Mouse (Mus musculus) stomach, embryonic 16.5 days (tissue): ENCODE results near the gene Hdac11. TPM values are rescaled to one million over a fixed set of nuclear protein-coding genes. Genes with fewer than 3 reads are reported as not detected.

ENCODE experiments used
- ATAC-seq: fragments of 200-750 bp; cut with Nextera tagmentation; 2 replicates; pipeline ENCODE4 v1.8.0; 2017; ENCODE audit warnings: moderate number of reproducible peaks, moderate TSS enrichment; ENCODE audit not compliant: insufficient read depth, low FRiP score
- H3K27ac ChIP-seq: fragments of 300-500 bp; sonication (generic); 2 replicates; pipeline ENCODE4 v1.5.1; 2014; ENCODE audit warnings: low read length
- H3K27me3 ChIP-seq: fragments of 300-500 bp; sonication (generic); 2 replicates; pipeline ENCODE4 v1.6.1; 2014; ENCODE audit warnings: low read length, control low read depth, mixed read lengths; ENCODE audit not compliant: control insufficient read depth, insufficient read depth
- H3K36me3 ChIP-seq: fragments of 300-500 bp; sonication (generic); 2 replicates; pipeline ENCODE4 v1.6.1; 2014; ENCODE audit warnings: low read length; ENCODE audit not compliant: control insufficient read depth, insufficient read depth
- H3K4me1 ChIP-seq: fragments of 300-500 bp; sonication (generic); 2 replicates; pipeline ENCODE4 v1.6.1; 2014; ENCODE audit warnings: low read length, control low read depth, mixed read lengths; ENCODE audit not compliant: control insufficient read depth, insufficient read depth
- H3K4me2 ChIP-seq: fragments of 300-500 bp; sonication (generic); 2 replicates; pipeline ENCODE4 v1.6.1; 2014; ENCODE audit warnings: low read depth, low read length, mixed read lengths
- H3K4me3 ChIP-seq: fragments of 300-500 bp; sonication (generic); replicated peaks from 2 replicates; pipeline ENCODE4 v1.5.1; 2014; ENCODE audit warnings: mild to moderate bottlenecking, low read length
- H3K9ac ChIP-seq: fragments of 300-500 bp; sonication (generic); 2 replicates; pipeline ENCODE4 v1.6.1; 2014; ENCODE audit warnings: low read length
- H3K9me3 ChIP-seq: fragments of 300-500 bp; sonication (generic); replicated peaks from 2 replicates; pipeline ENCODE4 v1.6.1; 2016; ENCODE audit warnings: low read length, control low read depth; ENCODE audit not compliant: control insufficient read depth
- WGBS: fragments of 180-500 bp; shearing (Covaris S2); extraction: QIAGEN DNeasy Blood & Tissue Kit; methylation state at CpG from one replicate; pipeline ENCODE4 v1.1.7; 2014; 5-methylcytosine and 5-hydroxymethylcytosine counted together
- polyA plus RNA-seq: library from polyadenylated mRNA; unstranded; fragments of >200 nt; fragmentation: Nextera tagmentation; extraction: Ambion mirVana; gene quantifications from 2 replicates; pipeline ENCODE4 v1.2.1, GENCODE M21; 2015

Gene Hdac11
- polyA plus RNA-seq, 1 experiment from 2014 or later, result 12.3 TPM

- Histone ChIP-seq H3K4me3 (peak overlapping the region; percentile 41), H3K27me3 (0 out of 2 replicates have a peak, but pooled peaks cover 5% of the 10 kb centered on the region), H3K4me1 (peaks cover 8% of the 10 kb centered on the region), H3K9me3 (no peaks in the 10 kb centered on the region), H3K36me3 (no peaks in the 10 kb centered on the region), H3K27ac (no peak overlapping the region), H3K4me2 (peak overlapping the region; percentile 63), H3K9ac (peak overlapping the region; percentile 66)
- WGBS, result 1% methylated on average over 29 of the region's 29 CpGs
- ATAC-seq, result peak; percentile 78; the same call in 1 of the 2 replicates
Measured at GRCm38 (mm10) chr6:91212571-91212970, 56.1 kb downstream of the Hdac11 start.

GRCm38 (mm10) chr6:91213287-91214218 lies 57.1 kb downstream of the Hdac11 start:
- Histone ChIP-seq H3K36me3 (no peaks in the 10 kb centered on the region), H3K4me2 (peak overlapping the region; percentile 63), H3K4me1 (peaks cover 8% of the 10 kb centered on the region), H3K4me3 (peak overlapping the region; percentile 41), H3K27ac (no peak overlapping the region), H3K9ac (peak overlapping the region; percentile 66; the same call in 1 of the 2 replicates), H3K9me3 (no peaks in the 10 kb centered on the region), H3K27me3 (0 out of 2 replicates have a peak, but pooled peaks cover 5% of the 10 kb centered on the region)
- 57% methylated on average over 21 of the region's 21 CpGs for WGBS
- no peak for ATAC-seq

- Histone ChIP-seq H3K4me2 (no peak overlapping the region), H3K4me1 (peaks cover 5% of the 10 kb centered on the region; the same call in 1 of the 2 replicates), H3K27ac (no peak overlapping the region), H3K27me3 (0 out of 2 replicates have a peak, but pooled peaks cover 5% of the 10 kb centered on the region), H3K4me3 (no peak overlapping the region), H3K36me3 (no peaks in the 10 kb centered on the region), H3K9me3 (no peaks in the 10 kb centered on the region), H3K9ac (no peak overlapping the region)
- no peak for ATAC-seq
- 58% methylated on average over 1 of the region's 1 CpGs for WGBS
Measured at GRCm38 (mm10) chr6:91215454-91215853, 59.0 kb downstream of the Hdac11 start.

GRCm38 (mm10) chr6:91218445-91218844 lies 62.0 kb downstream of the Hdac11 start:
- H3K9ac ChIP-seq, result no peak overlapping the region
- no peak overlapping the region for H3K4me2 ChIP-seq
- no peaks in the 10 kb centered on the region for H3K27me3 ChIP-seq
- H3K27ac ChIP-seq, result no peak overlapping the region
- H3K9me3 ChIP-seq, result no peaks in the 10 kb centered on the region
- H3K36me3 ChIP-seq, result no peaks in the 10 kb centered on the region
- no peak for ATAC-seq
- H3K4me3 ChIP-seq, result no peak overlapping the region
- 57% methylated on average over 9 of the region's 9 CpGs for WGBS
- no peaks in the 10 kb centered on the region; the same call in 1 of the 2 replicates for H3K4me1 ChIP-seq

- Histone ChIP-seq H3K4me3 (no peak overlapping the region), H3K4me1 (no peaks in the 10 kb centered on the region), H3K27me3 (no peaks in the 10 kb centered on the region), H3K27ac (no peak overlapping the region), H3K9ac (no peak overlapping the region), H3K36me3 (no peaks in the 10 kb centered on the region), H3K4me2 (no peak overlapping the region), H3K9me3 (no peaks in the 10 kb centered on the region)
- 56% methylated on average over 3 of the region's 3 CpGs for WGBS
- ATAC-seq, result no peak
Measured at GRCm38 (mm10) chr6:91218871-91219270, 62.4 kb downstream of the Hdac11 start.

- Histone ChIP-seq H3K4me2 (no peak overlapping the region), H3K9me3 (no peaks in the 10 kb centered on the region), H3K4me1 (no peaks in the 10 kb centered on the region), H3K4me3 (no peak overlapping the region), H3K9ac (no peak overlapping the region), H3K36me3 (no peaks in the 10 kb centered on the region), H3K27ac (no peak overlapping the region), H3K27me3 (no peaks in the 10 kb centered on the region)
- no peak for ATAC-seq
Measured at GRCm38 (mm10) chr6:91220062-91220461, 63.6 kb downstream of the Hdac11 start.

- Histone ChIP-seq H3K27me3 (no peaks in the 10 kb centered on the region), H3K4me3 (no peak overlapping the region), H3K9me3 (no peaks in the 10 kb centered on the region), H3K27ac (no peak overlapping the region), H3K4me1 (no peaks in the 10 kb centered on the region), H3K9ac (no peak overlapping the region), H3K36me3 (no peaks in the 10 kb centered on the region), H3K4me2 (no peak overlapping the region)
- ATAC-seq, result no peak
- WGBS, result 5% methylated on average over 3 of the region's 3 CpGs
Measured at GRCm38 (mm10) chr6:91221094-91221493, 64.6 kb downstream of the Hdac11 start.

- Histone ChIP-seq H3K36me3 (no peaks in the 10 kb centered on the region), H3K4me2 (no peak overlapping the region), H3K9ac (no peak overlapping the region), H3K9me3 (no peaks in the 10 kb centered on the region), H3K4me1 (no peaks in the 10 kb centered on the region), H3K4me3 (no peak overlapping the region), H3K27me3 (no peaks in the 10 kb centered on the region), H3K27ac (no peak overlapping the region)
- WGBS, result 53% methylated on average over 10 of the region's 10 CpGs
- ATAC-seq, result peak; percentile 56; the same call in 1 of the 2 replicates
Measured at GRCm38 (mm10) chr6:91222694-91223346, 66.4 kb downstream of the Hdac11 start.
